Mouse (Mus musculus) embryonic facial prominence, embryonic 11.5 days (tissue): ENCODE measurements at regions not wholly inside any gene's neighbourhood (a gene's known extent, or its start where the extent isn't known, plus 50 kb on each side); places are given as distances from the start of the nearest gene placed in this dataset.

Source experiments
- ATAC-seq: fragments of 200-750 bp; cut with Nextera tagmentation; replicated peaks from 2 replicates; pipeline ENCODE4 v1.8.0; 2017; ENCODE audit warnings: low read depth; ENCODE audit not compliant: insufficient number of reproducible peaks, low FRiP score, low TSS enrichment
- DNase-seq: peaks from one replicate; pipeline ENCODE4 v3.0.0-alpha.2; 2015; ENCODE audit warnings: low spot score
- H3K27ac ChIP-seq: fragments of 300-500 bp; sonication (generic); replicated peaks from 2 replicates; pipeline ENCODE4 v1.5.1; 2014; ENCODE audit warnings: mild to moderate bottlenecking, low read depth, low read length, control low read depth
- H3K27me3 ChIP-seq: fragments of 300-500 bp; sonication (generic); 2 replicates; pipeline ENCODE4 v1.6.1; 2014; ENCODE audit warnings: mild to moderate bottlenecking, low read length, moderate library complexity, mixed read lengths; ENCODE audit not compliant: control insufficient read depth, insufficient read depth
- H3K36me3 ChIP-seq: fragments of 300-500 bp; sonication (generic); replicated peaks from 2 replicates; pipeline ENCODE4 v1.6.1; 2014; ENCODE audit warnings: low read depth, mild to moderate bottlenecking, low read length, moderate library complexity, mixed read lengths; ENCODE audit not compliant: control insufficient read depth, insufficient read depth
- H3K4me1 ChIP-seq: fragments of 300-500 bp; sonication (generic); 2 replicates; pipeline ENCODE4 v1.6.1; 2014; ENCODE audit warnings: low read length, mixed read lengths; ENCODE audit not compliant: control insufficient read depth, insufficient read depth
- H3K4me2 ChIP-seq: fragments of 300-500 bp; sonication (generic); 2 replicates; pipeline ENCODE4 v1.6.1; 2014; ENCODE audit warnings: low read depth, mild to moderate bottlenecking, control low read depth, low read length, moderate library complexity
- H3K4me3 ChIP-seq: fragments of 300-500 bp; sonication (generic); 2 replicates; pipeline ENCODE4 v1.5.1; 2014; ENCODE audit warnings: low read depth, low read length, control low read depth
- H3K9ac ChIP-seq: fragments of 300-500 bp; sonication (generic); replicated peaks from 2 replicates; pipeline ENCODE4 v1.6.1; 2014; ENCODE audit warnings: mild to moderate bottlenecking, control low read depth, low read length
- H3K9me3 ChIP-seq: fragments of 300-500 bp; sonication (generic); replicated peaks from 2 replicates; pipeline ENCODE4 v1.6.1; 2016; ENCODE audit warnings: mild to moderate bottlenecking, low read length, inconsistent platforms, mixed read lengths; ENCODE audit not compliant: control insufficient read depth
- WGBS: fragments of 180-500 bp; shearing (Covaris S2); extraction: QIAGEN DNeasy Blood & Tissue Kit; methylation state at CpG from one replicate; pipeline ENCODE4 v1.1.7; 2014; 5-methylcytosine and 5-hydroxymethylcytosine counted together

- Histone ChIP-seq H3K27me3 (no peaks in the 10 kb centered on the region), H3K4me3 (no peak overlapping the region), H3K9ac (no peak overlapping the region), H3K9me3 (no peaks in the 10 kb centered on the region), H3K4me2 (no peak overlapping the region), H3K27ac (no peak overlapping the region), H3K4me1 (no peaks in the 10 kb centered on the region), H3K36me3 (no peaks in the 10 kb centered on the region)
- DNase-seq, result no peak
- no peak for ATAC-seq
- 71% methylated on average over 4 of the region's 4 CpGs for WGBS
These were observed 437.5 kb downstream of the Pdcd6ip start for GRCm38 (mm10) chr9:113270595-113270994.

- Histone ChIP-seq H3K4me1 (no peaks in the 10 kb centered on the region), H3K36me3 (no peaks in the 10 kb centered on the region), H3K27me3 (no peaks in the 10 kb centered on the region), H3K27ac (no peak overlapping the region), H3K4me2 (no peak overlapping the region), H3K4me3 (no peak overlapping the region), H3K9ac (no peak overlapping the region), H3K9me3 (no peaks in the 10 kb centered on the region)
- no peak for DNase-seq
- ATAC-seq, result no peak
- WGBS, result 81% methylated on average over 8 of the region's 8 CpGs
These were observed 440.4 kb downstream of the Pdcd6ip start for GRCm38 (mm10) chr9:113267696-113268095.

- no peaks in the 10 kb centered on the region for H3K9me3 ChIP-seq
- no peak overlapping the region for H3K4me3 ChIP-seq
- H3K27ac ChIP-seq, result no peak overlapping the region
- 76% methylated on average over 6 of the region's 6 CpGs for WGBS
- DNase-seq (no peak), ATAC-seq (no peak)
- H3K4me2 ChIP-seq, result no peak overlapping the region
- H3K36me3 ChIP-seq, result no peaks in the 10 kb centered on the region
- no peaks in the 10 kb centered on the region for H3K4me1 ChIP-seq
- H3K9ac ChIP-seq, result no peak overlapping the region
- H3K27me3 ChIP-seq, result no peaks in the 10 kb centered on the region
These were observed 444.4 kb downstream of the Pdcd6ip start for GRCm38 (mm10) chr9:113263636-113264035.

- Histone ChIP-seq H3K4me2 (no peak overlapping the region), H3K4me3 (no peak overlapping the region), H3K27me3 (no peaks in the 10 kb centered on the region), H3K9me3 (no peaks in the 10 kb centered on the region), H3K27ac (no peak overlapping the region), H3K4me1 (no peaks in the 10 kb centered on the region), H3K9ac (no peak overlapping the region), H3K36me3 (no peaks in the 10 kb centered on the region)
- DNase-seq, result no peak
- WGBS, result 90% methylated on average over 2 of the region's 2 CpGs
- ATAC-seq, result no peak
These were observed 447.8 kb downstream of the Pdcd6ip start for GRCm38 (mm10) chr9:113260296-113260695.

- DNase-seq (no peak), ATAC-seq (no peak)
- H3K27ac ChIP-seq, result no peak overlapping the region
- no peak overlapping the region for H3K4me3 ChIP-seq
- H3K27me3 ChIP-seq, result no peaks in the 10 kb centered on the region
- no peaks in the 10 kb centered on the region for H3K36me3 ChIP-seq
- H3K4me2 ChIP-seq, result no peak overlapping the region
- H3K9me3 ChIP-seq, result no peaks in the 10 kb centered on the region
- no peaks in the 10 kb centered on the region for H3K4me1 ChIP-seq
- WGBS, result 91% methylated on average over 2 of the region's 2 CpGs
- H3K9ac ChIP-seq, result no peak overlapping the region
These were observed 449.5 kb downstream of the Pdcd6ip start for GRCm38 (mm10) chr9:113258556-113258955.

GRCm38 (mm10) chr9:113248703-113249274 is 459.3 kb downstream of the Pdcd6ip start:
- H3K4me2 ChIP-seq, result no peak overlapping the region
- no peak overlapping the region for H3K27ac ChIP-seq
- H3K27me3 ChIP-seq, result no peaks in the 10 kb centered on the region
- H3K9ac ChIP-seq, result no peak overlapping the region
- H3K36me3 ChIP-seq, result no peaks in the 10 kb centered on the region
- ATAC-seq (no peak), DNase-seq (no peak)
- 73% methylated on average over 12 of the region's 12 CpGs for WGBS
- no peak overlapping the region for H3K4me3 ChIP-seq
- no peaks in the 10 kb centered on the region for H3K9me3 ChIP-seq
- no peaks in the 10 kb centered on the region for H3K4me1 ChIP-seq

GRCm38 (mm10) chr9:113247950-113248349 is 460.1 kb downstream of the Pdcd6ip start:
- ATAC-seq (no peak), DNase-seq (no peak)
- no peaks in the 10 kb centered on the region for H3K4me1 ChIP-seq
- 58% methylated on average over 5 of the region's 5 CpGs for WGBS
- no peaks in the 10 kb centered on the region for H3K36me3 ChIP-seq
- no peak overlapping the region for H3K4me3 ChIP-seq
- no peak overlapping the region for H3K9ac ChIP-seq
- no peak overlapping the region for H3K4me2 ChIP-seq
- H3K27ac ChIP-seq, result no peak overlapping the region
- no peaks in the 10 kb centered on the region for H3K9me3 ChIP-seq
- H3K27me3 ChIP-seq, result no peaks in the 10 kb centered on the region

- no peak for DNase-seq
- Histone ChIP-seq H3K4me1 (no peaks in the 10 kb centered on the region), H3K27ac (no peak overlapping the region), H3K4me3 (no peak overlapping the region), H3K36me3 (no peaks in the 10 kb centered on the region), H3K9ac (no peak overlapping the region), H3K9me3 (no peaks in the 10 kb centered on the region), H3K27me3 (no peaks in the 10 kb centered on the region), H3K4me2 (no peak overlapping the region)
- WGBS, result 85% methylated on average over 2 of the region's 2 CpGs
- ATAC-seq, result no peak
These were observed 464.2 kb downstream of the Pdcd6ip start for GRCm38 (mm10) chr9:113243870-113244269.
